Mouse (Mus musculus): ENCODE results near the gene Mief2. TPM values are rescaled to one million over a fixed set of nuclear protein-coding genes. Genes with fewer than 3 reads are reported as not detected.
A peak's percentile ranks its signal among the peaks of the same experiment; 100 is the strongest.

Mief2 gene
- polyA plus RNA-seq, 1 experiment, result 14.0 TPM

- H3ac ChIP-seq (ENCODE audit: control insufficient read depth, insufficient read length, low read depth), result no peak overlapping the region
- H3K79me2 ChIP-seq (ENCODE audit: control insufficient read depth, insufficient read depth), result peaks cover 94% of the 10 kb centered on the region
- H3K79me3 ChIP-seq (ENCODE audit: low read depth), result peaks cover 61% of the 10 kb centered on the region
- peaks cover 14% of the 10 kb centered on the region for H3K36me3 ChIP-seq (ENCODE audit: control insufficient read depth, insufficient read depth)
- no peak overlapping the region for H3K4me3 ChIP-seq (ENCODE audit: insufficient read depth, poor library complexity, severe bottlenecking)
- H3K27me3 ChIP-seq (ENCODE audit: control insufficient read depth, insufficient read depth, insufficient read length), result no peaks in the 10 kb centered on the region
- TF ChIP-seq CTCF (IDR thresholded peaks at IDR 0.05; ENCODE audit: control insufficient read depth, insufficient read depth, insufficient read length) (no peak), CEBPB (IDR thresholded peaks at IDR 0.05; ENCODE audit: low read depth) (no peak), MYOD1 (IDR thresholded peaks at IDR 0.05; ENCODE audit: control insufficient read depth, insufficient read length, low read depth) (no peak), MYOG (IDR thresholded peaks at IDR 0.05; ENCODE audit: control insufficient read depth, extremely low read depth, insufficient read length) (no peak), USF1 (IDR thresholded peaks at IDR 0.05; ENCODE audit: low read depth) (no peak), FOSL1 (IDR thresholded peaks at IDR 0.05; ENCODE audit: insufficient read depth, low read length, poor library complexity, severe bottlenecking) (no peak)
These were observed 46.6 kb downstream of the Mief2 start for GRCm38 (mm10) chr11:60774841-60775240.

- H3K79me2 ChIP-seq (ENCODE audit: control insufficient read depth, insufficient read depth), result peaks cover 94% of the 10 kb centered on the region
These were observed 47.4 kb downstream of the Mief2 start for GRCm38 (mm10) chr11:60775578-60775977.

GRCm38 (mm10) chr11:60776107-60776828 is 48.1 kb downstream of the Mief2 start:
- Histone ChIP-seq H3K27me3 (ENCODE audit: control insufficient read depth, insufficient read depth, insufficient read length) (no peaks in the 10 kb centered on the region), H3ac (ENCODE audit: control insufficient read depth, insufficient read length, low read depth) (peak overlapping the region; percentile 73), H3K4me3 (ENCODE audit: insufficient read depth, poor library complexity, severe bottlenecking) (peak overlapping the region; percentile 99), H3K79me3 (ENCODE audit: low read depth) (peaks cover 71% of the 10 kb centered on the region), H3K36me3 (ENCODE audit: control insufficient read depth, insufficient read depth) (peaks cover 29% of the 10 kb centered on the region), H3K79me2 (ENCODE audit: control insufficient read depth, insufficient read depth) (peaks cover 94% of the 10 kb centered on the region)
- no peak for TF ChIP-seq FOSL1 (IDR thresholded peaks at IDR 0.05; ENCODE audit: insufficient read depth, low read length, poor library complexity, severe bottlenecking)
- no peak for TF ChIP-seq MYOD1 (IDR thresholded peaks at IDR 0.05; ENCODE audit: control insufficient read depth, insufficient read length, low read depth)

More at GRCm38 (mm10) chr11:60775578-60775977, 47.4 kb downstream of the Mief2 start:
- peaks cover 22% of the 10 kb centered on the region for H3K36me3 ChIP-seq (ENCODE audit: control insufficient read depth, insufficient read depth)
- H3K4me3 ChIP-seq (ENCODE audit: insufficient read depth, poor library complexity, severe bottlenecking), result peak overlapping the region; percentile 99
- peaks cover 66% of the 10 kb centered on the region for H3K79me3 ChIP-seq (ENCODE audit: low read depth)
- H3K27me3 ChIP-seq (ENCODE audit: control insufficient read depth, insufficient read depth, insufficient read length), result no peaks in the 10 kb centered on the region
- no peak for TF ChIP-seq MYOD1 (IDR thresholded peaks at IDR 0.05; ENCODE audit: control insufficient read depth, insufficient read length, low read depth)
- TF ChIP-seq FOSL1 (IDR thresholded peaks at IDR 0.05; ENCODE audit: insufficient read depth, low read length, poor library complexity, severe bottlenecking), result no peak
- no peak for TF ChIP-seq CTCF (IDR thresholded peaks at IDR 0.05; ENCODE audit: control insufficient read depth, insufficient read depth, insufficient read length)
- TF ChIP-seq CEBPB (IDR thresholded peaks at IDR 0.05; ENCODE audit: low read depth), result no peak
- no peak for TF ChIP-seq USF1 (IDR thresholded peaks at IDR 0.05; ENCODE audit: low read depth)
- H3ac ChIP-seq (ENCODE audit: control insufficient read depth, insufficient read length, low read depth), result no peak overlapping the region

GRCm38 (mm10) chr11:60776829-60777740 is 48.9 kb downstream of the Mief2 start, which contains the start of the genes Top3a and Smcr8:
Gene Top3a, minus strand, starts transcription at chr11:60777365.
Gene Smcr8, plus strand, starts transcription at chr11:60777524.
- no peaks in the 10 kb centered on the region for H3K27me3 ChIP-seq (ENCODE audit: control insufficient read depth, insufficient read depth, insufficient read length)
- H3ac ChIP-seq (ENCODE audit: control insufficient read depth, insufficient read length, low read depth), result peak within 1 kb of the TSS; percentile 78
- H3K79me3 ChIP-seq (ENCODE audit: low read depth), result peaks cover 76% of the 10 kb centered on the region
- peaks cover 94% of the 10 kb centered on the region for H3K79me2 ChIP-seq (ENCODE audit: control insufficient read depth, insufficient read depth)
- peaks cover 34% of the 10 kb centered on the region for H3K36me3 ChIP-seq (ENCODE audit: control insufficient read depth, insufficient read depth)
- peak within 1 kb of the TSS; percentile 99 for H3K4me3 ChIP-seq (ENCODE audit: insufficient read depth, poor library complexity, severe bottlenecking)
- peak; percentile 98 for TF ChIP-seq USF1 (IDR thresholded peaks at IDR 0.05; ENCODE audit: low read depth)
- TF ChIP-seq CEBPB (IDR thresholded peaks at IDR 0.05; ENCODE audit: low read depth), result no peak
- no peak for TF ChIP-seq FOSL1 (IDR thresholded peaks at IDR 0.05; ENCODE audit: insufficient read depth, low read length, poor library complexity, severe bottlenecking)
- no peak for TF ChIP-seq CTCF (IDR thresholded peaks at IDR 0.05; ENCODE audit: control insufficient read depth, insufficient read depth, insufficient read length)
- TF ChIP-seq MAX (IDR thresholded peaks at IDR 0.05), result peak; percentile 80
- TF ChIP-seq MYOD1 (IDR thresholded peaks at IDR 0.05; ENCODE audit: control insufficient read depth, insufficient read length, low read depth), result no peak
- TF ChIP-seq MYOG (IDR thresholded peaks at IDR 0.05; ENCODE audit: control insufficient read depth, extremely low read depth, insufficient read length), result no peak

- H3K27me3 ChIP-seq (ENCODE audit: control insufficient read depth, insufficient read depth, insufficient read length), result no peaks in the 10 kb centered on the region
- TF ChIP-seq MYOG (IDR thresholded peaks at IDR 0.05; ENCODE audit: control insufficient read depth, extremely low read depth, insufficient read length) (no peak), MYOD1 (IDR thresholded peaks at IDR 0.05; ENCODE audit: control insufficient read depth, insufficient read length, low read depth) (no peak), FOSL1 (IDR thresholded peaks at IDR 0.05; ENCODE audit: insufficient read depth, low read length, poor library complexity, severe bottlenecking) (no peak), CEBPB (IDR thresholded peaks at IDR 0.05; ENCODE audit: low read depth) (no peak), CTCF (IDR thresholded peaks at IDR 0.05; ENCODE audit: control insufficient read depth, insufficient read depth, insufficient read length) (no peak), USF1 (IDR thresholded peaks at IDR 0.05; ENCODE audit: low read depth) (no peak), MAX (IDR thresholded peaks at IDR 0.05) (no peak)
- H3K36me3 ChIP-seq (ENCODE audit: control insufficient read depth, insufficient read depth), result peaks cover 40% of the 10 kb centered on the region
- peaks cover 76% of the 10 kb centered on the region for H3K79me3 ChIP-seq (ENCODE audit: low read depth)
- H3ac ChIP-seq (ENCODE audit: control insufficient read depth, insufficient read length, low read depth), result peak overlapping the region; percentile 78
- H3K79me2 ChIP-seq (ENCODE audit: control insufficient read depth, insufficient read depth), result peaks cover 94% of the 10 kb centered on the region
- peak overlapping the region; percentile 99 for H3K4me3 ChIP-seq (ENCODE audit: insufficient read depth, poor library complexity, severe bottlenecking)
These were observed 49.7 kb downstream of the Mief2 start for GRCm38 (mm10) chr11:60777801-60778370.
